Mouse (Mus musculus) neural tube, embryonic 11.5 days (tissue): ENCODE measurements around the gene Rpn1. TPM values are rescaled to one million over a fixed set of nuclear protein-coding genes. Genes with fewer than 3 reads are reported as not detected.

ENCODE experiments used
- microRNA-seq: library from miRNA; unstranded; fragments of <30 nt; microRNA quantifications from one replicate; pipeline ENCODE4, GENCODE M21; 2016
- polyA plus RNA-seq: library from polyadenylated mRNA; unstranded; fragments of >200 nt; fragmentation: Nextera tagmentation; extraction: Ambion mirVana; gene quantifications from 2 replicates; pipeline ENCODE4 v1.2.1, GENCODE M21; 2014

Gene Rpn1
- polyA plus RNA-seq, 1 experiment from 2014 or later, result 345 TPM

Small RNAs within 50 kb of the gene (microRNA-seq; reads per million reads assigned to microRNA genes)
- not detected for gene Mir6376

Other genes starting within 250 kb of the Rpn1 start
- gene Gm45140, start 248.7 kb upstream of the Rpn1 start, polyA plus RNA-seq, result 2.7 and 4.6 TPM in 2 replicates
- 45.6 and 59.3 TPM in 2 replicates for gene Isy1, start 245.7 kb upstream of the Rpn1 start, polyA plus RNA-seq
- 1,129 and 1,155 TPM in 2 replicates for gene Cnbp, start 233.4 kb upstream of the Rpn1 start, polyA plus RNA-seq
- 156 and 169 TPM in 2 replicates for gene Copg1, start 196.7 kb upstream of the Rpn1 start, polyA plus RNA-seq
- gene Hmces, start 170.5 kb upstream of the Rpn1 start, polyA plus RNA-seq, result 44.7 and 49.0 TPM in 2 replicates
- gene H1fx, start 102.8 kb upstream of the Rpn1 start, polyA plus RNA-seq, result 91.9 and 92.1 TPM in 2 replicates
- 275 and 276 TPM in 2 replicates for gene Rab7, start 39.2 kb upstream of the Rpn1 start, polyA plus RNA-seq
- 8.3 and 8.9 TPM in 2 replicates for gene Gata2, start 109.4 kb downstream of the Rpn1 start, polyA plus RNA-seq
- gene Dnajb8, start 137.8 kb downstream of the Rpn1 start, polyA plus RNA-seq, result not detected in 2 replicates